Mouse (Mus musculus): Measurements from ENCODE around the gene 4930455H04Rik. TPM values are rescaled to one million over a fixed set of nuclear protein-coding genes. Genes with fewer than 3 reads are reported as not detected.
A peak's percentile ranks its signal among the peaks of the same experiment; 100 is the strongest.

4930455H04Rik gene
- under 1 TPM in 1 of 2 experiments, not detected in 1; 0.32 TPM for total RNA-seq (2021)

DNA sequence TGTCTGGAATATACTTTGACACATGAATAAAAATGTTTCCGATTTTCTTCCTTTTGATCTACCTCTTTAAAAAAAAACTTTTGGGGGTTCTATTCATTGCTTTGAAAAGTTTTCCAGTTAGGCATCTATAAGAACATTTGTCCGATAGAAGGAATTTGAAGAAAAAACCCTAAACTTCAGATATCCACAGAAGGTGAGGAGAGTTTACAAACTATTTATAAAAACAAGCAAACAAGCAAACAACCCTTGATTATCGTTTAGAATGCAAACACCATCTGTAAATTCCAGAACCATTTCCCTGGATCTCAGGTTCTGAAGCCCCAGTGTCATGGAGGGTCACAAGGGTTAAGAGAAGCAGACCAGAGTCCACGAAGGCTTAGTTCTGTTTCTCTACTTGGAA lies at the start of gene 4930455H04Rik:
4930455H04Rik (plus strand) TSS at position 301 of the 400 bp plus-strand sequence.
- DNase-seq: no peak

DNA sequence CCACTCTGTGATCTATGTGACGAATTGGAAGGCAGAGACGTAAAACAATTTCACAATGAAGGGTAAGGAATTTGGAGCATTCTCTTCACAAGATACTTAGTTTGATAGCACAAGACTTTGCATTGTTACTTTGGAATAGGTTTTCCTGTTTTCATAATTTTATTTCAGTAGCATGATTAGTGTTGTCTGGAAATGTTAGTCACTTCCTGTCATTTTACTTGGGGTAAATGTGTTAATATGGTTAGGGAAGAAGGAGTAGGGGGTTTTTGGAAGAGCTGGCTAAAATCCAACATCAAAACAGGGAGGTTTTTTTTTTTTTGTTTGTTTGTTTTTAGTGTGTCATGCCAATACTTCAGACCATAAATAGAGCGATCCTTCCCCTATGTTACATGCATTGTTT lies 46.5 kb upstream of the 4930455H04Rik start:
- DNase-seq: no peak

DNA sequence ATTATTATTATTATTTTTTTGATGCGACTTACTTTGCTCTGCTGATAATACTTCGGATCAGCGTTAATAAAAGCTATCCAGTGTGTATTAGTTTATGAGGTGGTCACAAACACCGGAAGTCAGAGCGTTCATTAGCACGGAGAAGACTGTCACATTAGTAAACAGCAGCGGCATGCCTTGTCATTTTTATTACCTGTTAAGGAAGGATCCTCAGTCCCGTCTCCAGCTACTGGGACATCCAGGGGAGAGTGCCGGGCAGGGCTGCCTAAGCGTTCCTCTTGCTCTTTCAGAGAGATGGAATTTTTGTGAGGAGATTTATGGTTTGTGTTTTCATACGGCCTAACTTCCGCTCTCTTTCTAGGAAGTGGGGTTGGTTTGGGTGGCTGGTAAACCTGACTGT lies 45.0 kb upstream of the 4930455H04Rik start:
- no peak for DNase-seq

DNA sequence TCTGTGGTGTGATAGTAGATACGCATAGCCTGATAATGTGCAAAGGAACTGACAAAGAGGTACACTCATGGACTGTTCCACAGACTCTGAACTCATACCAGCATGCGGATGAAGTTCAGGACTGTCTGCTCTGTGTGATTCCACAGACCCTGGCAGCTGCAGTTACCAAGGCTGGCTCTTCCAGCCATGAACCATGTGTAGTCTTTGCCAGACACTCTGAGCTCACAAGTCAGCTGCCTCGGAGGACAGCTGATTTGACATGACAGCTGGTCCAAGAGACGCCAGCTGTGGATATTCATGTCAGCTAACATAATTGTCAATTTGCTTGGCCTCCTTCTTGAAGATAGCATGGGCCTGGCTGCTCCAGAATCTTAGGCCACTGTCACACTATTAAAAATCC lies 39.1 kb upstream of the 4930455H04Rik start:
- DNase-seq: peak; percentile 45

DNA sequence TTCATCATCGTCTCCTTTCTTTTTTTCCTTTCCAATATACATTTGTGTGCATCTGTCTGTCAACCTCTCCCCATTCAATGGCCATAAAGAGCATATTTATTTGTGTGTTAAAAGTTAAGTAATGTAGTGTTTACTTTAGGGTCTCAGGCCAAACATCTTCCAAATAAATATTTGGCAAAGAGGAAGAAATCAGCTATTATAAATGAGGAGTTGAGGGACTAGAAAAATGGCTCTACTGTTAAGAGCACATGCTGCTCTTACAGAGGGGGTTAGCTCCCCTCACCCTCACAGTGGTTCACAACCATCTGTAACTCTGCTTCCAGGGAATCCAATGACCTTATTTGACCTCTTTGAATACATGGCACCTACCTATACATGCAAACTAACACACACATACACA lies 34.9 kb upstream of the 4930455H04Rik start:
- DNase-seq: no peak

DNA sequence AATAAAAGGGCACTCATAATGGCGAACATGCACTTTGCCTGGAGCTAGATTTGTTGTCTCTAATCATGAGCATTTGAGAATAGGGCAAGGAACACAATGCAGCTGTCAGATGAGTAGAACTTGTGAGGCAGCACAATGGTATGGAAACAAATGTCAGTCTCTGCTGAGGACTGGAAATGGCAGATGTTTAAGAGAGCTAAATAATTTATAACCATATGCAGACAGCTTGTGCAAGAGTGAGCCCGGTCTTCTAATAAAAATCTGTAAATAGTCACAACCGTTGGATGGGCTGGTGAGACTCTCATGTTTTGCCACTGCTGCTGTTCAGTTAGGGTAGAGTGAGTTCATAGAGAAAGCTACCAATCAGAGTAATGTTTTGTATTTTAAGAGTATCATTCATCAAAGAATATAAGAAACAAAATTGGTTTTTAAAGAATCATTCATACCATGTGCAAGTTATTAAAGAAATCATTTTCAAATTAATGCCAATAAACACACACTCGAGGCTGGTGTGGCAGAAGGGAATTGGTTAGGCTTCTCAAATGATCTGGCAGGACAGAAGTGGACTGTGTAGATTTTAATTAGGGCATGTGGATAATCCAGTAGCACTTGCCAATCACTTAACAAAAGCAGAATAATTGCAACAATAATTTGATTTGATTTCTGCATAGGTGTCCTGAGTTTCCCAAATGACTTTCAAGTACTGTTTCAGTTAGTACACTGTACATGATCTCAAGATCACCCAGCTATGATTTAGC lies 31.0 kb upstream of the 4930455H04Rik start:
- no peak for DNase-seq

DNA sequence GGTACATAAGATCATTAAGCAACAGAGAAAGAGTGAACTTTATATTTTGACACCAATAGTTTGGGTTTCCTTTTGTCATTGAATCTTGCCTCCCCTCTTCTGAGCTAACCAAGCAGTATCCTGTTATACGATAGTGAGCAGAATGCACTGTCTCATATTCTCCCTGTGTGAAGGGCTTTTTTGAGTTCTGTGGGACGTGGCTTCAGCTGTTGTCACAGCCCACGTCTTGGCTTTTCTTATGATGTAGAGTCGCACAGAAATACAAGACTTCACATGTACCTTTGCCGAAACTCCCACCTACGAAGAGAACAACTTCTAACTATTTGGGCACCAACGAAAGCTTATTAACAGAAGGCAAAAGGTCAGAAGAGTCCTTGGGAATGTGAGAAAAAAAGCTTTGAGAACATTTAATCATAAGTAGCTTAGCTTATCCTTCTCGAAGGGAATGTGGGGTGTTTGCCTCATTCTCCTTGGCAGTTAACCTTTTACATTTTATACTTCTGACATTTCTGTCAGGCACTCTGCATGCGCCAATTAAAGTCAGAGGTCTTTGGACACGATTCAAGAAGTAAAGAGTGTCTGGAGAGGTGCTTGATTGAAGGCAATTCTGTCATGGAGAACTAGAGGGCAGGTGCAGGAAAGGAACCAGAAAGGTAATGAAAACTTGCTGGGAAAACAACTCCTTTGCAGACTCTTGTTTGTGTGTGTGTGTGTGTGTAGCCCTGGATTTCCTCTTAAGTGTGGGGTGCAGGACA lies 27.1 kb upstream of the 4930455H04Rik start:
- no peak for DNase-seq

DNA sequence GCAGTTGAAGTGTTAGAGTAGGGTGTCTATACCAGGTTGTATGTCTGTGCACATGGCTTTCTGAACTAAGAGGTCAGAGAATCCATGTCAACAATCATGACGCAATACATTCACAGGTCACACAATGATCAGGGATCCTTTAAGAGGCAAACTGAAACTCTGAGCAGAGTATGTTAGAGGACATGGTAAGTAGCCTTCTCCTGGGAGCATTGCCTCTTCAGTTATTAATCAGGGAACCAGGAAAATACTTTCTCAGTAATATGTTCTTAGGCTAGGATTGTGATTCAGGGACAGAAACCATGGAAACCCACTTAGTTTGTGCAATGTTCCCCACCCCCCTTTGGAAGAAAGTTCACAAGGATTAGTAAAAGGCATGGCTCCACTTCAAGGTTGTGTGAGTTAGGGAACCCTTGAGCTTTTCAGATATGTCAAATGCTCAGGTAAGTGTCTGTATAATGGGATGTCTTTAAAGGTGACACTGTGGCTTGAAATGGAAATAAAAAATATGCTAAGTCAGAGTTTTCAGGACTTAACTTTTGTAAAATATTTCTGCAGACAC lies 26.4 kb upstream of the 4930455H04Rik start:
- no peak for DNase-seq

DNA sequence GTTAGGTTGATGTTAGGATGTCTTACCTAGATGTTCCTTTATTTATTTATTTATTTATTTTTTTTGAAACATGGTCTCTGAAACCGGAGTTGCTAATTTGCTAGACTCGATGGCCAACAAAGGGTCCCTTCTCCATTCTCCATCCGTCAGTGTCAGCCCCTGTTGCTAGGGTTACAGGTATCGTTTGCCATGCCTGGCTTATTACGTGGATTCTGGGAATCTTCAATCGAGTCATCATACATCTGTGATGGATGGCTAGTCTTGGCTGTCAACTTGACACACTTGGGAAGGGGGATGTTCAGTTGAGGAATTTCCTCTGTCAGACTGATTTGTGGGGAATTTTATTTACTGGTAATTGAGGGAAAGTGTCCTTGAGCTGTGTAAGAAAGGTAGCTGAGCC lies 25.3 kb upstream of the 4930455H04Rik start:
- DNase-seq: no peak

DNA sequence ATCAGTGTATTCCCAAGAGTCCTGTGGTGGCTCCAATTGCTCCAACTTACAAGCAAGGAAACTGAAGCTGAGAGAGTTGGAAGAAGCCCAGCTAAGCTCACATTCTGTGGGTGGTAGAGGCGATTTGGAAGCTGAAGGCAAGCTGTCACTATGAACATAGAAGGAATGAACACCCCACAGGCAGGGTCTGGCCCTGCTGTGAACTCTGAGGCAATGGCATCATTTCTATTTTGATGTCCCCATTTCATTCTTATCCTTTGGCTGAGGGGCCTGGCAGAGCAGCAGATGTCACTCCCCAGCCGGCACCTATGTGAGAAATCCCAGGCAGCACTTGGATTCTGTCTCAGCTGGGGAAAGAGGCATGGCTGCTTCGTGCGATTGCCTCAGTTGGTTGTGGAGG lies 24.6 kb upstream of the 4930455H04Rik start:
- DNase-seq: peak; percentile 65

DNA sequence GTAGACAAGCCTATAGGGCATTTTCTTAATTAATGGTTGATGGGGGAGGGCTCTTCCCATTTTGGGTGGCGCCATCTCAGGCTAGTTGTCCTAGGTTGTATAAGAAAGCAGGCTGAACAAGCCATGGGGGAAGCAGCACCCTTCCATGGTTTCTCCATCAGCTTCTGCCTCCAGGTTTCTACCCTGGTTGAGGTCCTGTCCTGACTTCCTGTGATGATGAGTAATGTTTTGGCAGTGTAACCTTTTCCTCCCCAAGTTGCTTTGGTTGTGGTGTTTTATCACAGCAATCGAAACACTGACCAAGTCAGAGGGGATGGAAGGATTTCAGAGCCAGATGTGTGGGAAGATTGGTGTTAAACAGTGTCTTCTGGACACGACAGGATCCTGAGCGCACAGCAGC lies 21.6 kb upstream of the 4930455H04Rik start:
- DNase-seq: no peak

DNA sequence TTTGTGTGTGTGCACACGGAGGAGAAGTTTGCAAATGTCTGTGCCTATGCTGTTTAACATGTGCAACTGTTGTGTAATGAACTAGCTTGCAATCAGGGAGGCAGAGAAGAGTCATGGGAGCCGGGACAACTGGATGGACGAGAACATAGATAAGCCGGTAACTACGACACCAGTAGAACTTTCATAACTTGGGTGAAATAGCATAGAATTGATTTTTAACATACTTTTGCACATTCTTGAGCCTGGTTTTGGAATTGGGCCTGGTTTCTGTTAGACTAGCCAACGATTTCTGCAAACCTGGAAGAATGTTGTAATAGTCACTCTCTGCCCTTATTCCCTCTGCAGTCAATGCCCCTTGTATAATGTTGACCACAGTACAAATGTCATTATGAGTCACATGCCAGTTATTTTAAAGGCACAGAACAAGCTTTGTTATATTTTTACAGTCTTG lies 17.4 kb upstream of the 4930455H04Rik start:
- no peak for DNase-seq

DNA sequence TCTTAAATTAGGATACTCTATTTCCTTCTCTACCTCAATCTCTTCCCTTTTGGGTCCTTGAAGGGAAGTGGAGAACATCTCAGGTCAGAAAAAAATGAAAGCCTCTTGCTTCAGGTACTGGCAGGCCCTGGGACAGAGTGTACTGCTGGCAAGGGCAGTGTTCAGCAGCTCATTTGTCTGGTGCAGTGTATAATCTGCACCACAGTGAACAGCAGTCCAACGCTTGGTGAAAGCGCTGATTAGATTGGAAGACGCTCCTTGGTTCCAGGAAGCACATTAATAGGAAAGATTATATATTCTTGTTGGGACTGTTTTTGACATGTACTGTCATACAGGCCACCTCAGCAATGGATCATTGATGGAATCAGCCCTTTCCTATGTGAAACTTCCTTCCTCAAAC lies 16.6 kb upstream of the 4930455H04Rik start:
- no peak for DNase-seq

DNA sequence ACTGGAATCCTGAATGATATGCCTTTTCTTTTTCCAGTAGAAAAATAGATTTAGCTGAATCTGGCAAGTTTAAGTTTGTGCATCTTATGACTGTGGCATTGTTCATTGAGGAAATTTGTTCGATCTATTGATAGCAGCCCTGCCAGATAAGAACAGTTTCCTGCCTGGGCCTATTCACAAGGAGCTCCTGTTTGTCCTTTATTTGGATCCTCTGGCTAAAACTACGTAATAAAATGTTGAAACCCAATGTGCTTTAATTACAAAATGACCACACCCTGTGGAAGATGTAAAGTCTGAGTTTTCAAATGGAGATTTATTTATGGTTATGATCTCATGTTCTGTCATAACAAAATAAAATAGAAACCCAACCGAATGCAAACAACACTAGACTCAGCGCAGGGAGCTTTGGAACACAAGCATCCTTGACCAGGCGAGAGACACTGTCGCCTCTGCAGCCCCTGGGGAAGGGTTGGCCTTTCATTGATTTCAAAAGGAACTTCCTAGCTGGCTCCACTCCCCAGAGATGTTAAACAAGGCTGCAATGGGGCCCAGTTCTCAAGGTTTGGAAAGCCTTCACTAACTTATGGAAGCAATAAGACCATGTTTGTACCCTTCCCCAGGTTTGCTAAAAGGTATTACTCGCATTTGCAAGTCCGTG lies 15.7 kb upstream of the 4930455H04Rik start:
- DNase-seq: no peak

DNA sequence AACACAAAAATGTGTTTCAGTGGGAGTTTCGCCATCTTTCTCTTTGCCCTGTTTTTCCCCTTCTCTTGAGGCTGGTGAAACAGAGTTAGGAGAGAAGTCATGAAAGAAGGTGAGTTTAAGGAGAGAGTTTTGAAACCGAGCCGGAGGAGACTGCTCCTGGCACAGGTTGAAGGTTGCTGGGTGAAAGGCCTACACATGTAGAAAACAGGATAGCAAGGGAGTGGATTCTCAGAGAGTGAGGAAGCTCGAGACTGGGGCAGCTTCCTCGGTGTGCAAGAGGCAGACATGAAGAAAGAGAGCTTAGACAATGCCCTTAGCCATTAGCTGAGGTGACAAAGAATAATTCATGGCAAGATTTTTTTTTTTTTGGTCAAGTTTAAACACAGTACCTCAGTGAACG lies 14.7 kb upstream of the 4930455H04Rik start:
- no peak for DNase-seq

DNA sequence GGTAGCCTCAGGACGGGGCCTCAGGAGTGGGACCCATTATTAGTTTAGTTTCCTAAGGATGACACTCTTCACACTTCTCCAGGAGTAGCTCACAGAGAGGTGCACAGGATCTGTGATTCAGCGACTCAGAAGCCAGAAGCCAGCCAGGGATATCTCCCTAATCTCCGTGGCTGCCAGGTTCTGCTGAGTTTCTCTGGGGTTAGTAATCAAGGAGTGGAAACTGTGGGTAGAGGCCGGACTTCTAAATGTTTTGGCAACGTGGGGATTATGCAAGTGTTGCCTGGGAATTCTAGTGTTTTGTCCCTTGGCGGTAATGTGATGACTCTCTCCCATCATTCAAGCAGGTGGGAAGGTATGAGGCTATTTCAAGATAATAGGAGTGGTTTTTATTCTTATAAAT lies 13.0 kb upstream of the 4930455H04Rik start:
- DNase-seq: peak; percentile 37

DNA sequence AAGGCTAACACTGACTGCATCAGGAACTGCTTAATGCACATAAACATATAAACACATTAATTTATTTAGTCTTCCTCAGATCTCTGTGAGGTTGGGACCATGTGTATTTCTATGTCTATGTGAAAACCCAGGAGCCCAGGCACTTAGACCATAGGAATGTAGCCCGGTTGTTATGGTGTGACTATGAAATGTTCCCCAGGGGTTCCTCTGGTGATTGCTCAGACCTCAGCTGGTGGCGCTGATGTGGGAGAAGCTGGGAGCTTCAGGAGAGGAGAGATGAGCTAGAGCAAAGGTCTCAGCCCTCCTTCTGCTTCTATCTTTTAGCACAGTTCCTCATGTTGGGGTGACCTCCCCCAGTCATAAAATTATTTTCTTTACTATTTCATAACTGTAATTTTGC lies 7.7 kb upstream of the 4930455H04Rik start:
- no peak for DNase-seq

DNA sequence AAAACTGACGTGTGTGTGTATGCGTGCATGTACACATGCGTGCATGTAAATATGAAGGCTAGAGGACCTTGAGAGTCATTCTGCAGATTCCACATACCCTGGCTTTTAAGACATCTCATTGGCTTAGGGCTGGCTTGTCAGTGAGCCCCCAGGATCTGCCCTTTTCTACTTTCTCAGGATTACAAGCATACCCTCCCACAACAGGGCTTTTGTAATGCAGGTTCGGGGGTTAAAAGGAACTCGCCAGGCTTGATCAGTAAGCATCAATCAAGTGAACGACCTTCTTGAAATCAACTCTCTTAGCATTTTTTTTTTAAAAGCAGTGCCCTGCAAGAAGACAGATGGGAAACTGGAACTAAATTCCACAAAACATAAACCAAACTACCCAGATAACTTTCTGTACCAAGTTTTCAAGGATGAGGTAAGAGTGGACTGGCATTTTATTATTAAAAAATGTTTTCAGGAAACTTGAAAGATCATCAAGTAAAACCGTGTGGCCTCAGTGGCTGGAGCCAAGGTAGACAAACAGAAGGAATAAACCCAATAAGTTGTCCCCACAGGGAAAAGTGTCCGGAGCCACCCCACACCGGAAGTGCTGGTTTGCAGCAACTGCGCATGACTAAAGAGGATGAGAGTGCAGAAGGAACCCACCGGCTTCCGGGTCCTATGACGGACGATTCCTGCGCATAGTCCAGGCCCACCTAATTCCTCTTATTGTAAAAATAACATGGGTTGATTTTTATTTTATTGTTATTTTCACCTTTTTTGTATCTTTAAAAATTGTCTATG lies 6.5 kb upstream of the 4930455H04Rik start:
- DNase-seq: no peak

DNA sequence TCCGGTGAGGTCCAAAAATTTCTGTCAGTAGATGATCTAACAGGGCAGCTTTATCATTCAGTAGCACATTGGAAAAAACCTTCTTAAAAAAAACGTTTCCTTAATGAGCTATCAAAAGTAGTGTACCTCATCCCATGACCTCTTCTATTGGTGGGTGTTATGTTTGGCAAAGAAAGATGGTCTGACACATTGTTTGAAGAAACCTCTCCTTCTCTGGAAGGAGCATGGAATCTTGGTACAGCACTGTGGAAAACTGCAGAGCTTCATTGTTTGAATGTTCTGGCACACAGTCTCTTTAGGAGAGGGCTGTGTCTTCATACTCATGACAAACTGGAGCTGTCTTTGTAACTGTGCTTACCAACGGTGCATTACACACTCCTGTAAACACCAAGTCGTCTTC lies 4.9 kb upstream of the 4930455H04Rik start:
- no peak for DNase-seq

DNA sequence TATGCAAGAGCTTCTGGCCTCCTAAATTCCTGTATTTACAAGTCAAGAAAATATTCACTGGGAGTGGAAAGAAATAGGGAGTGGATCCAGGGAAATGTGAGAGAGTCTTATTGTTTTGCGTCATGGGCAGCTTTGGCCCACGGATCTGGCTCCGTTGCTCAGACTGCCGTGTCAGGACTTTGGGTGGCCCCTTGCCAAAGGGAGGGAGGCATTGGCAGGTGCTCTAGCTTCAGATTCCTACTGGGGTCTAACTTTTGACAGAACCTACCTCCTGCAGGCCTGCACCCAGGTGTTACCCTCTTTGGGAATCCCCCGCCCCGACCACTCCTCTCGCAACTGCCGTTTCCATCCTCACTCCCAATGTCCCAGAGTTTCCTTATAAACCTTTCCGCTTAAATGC lies 3.6 kb upstream of the 4930455H04Rik start:
- DNase-seq: peak; percentile 81

DNA sequence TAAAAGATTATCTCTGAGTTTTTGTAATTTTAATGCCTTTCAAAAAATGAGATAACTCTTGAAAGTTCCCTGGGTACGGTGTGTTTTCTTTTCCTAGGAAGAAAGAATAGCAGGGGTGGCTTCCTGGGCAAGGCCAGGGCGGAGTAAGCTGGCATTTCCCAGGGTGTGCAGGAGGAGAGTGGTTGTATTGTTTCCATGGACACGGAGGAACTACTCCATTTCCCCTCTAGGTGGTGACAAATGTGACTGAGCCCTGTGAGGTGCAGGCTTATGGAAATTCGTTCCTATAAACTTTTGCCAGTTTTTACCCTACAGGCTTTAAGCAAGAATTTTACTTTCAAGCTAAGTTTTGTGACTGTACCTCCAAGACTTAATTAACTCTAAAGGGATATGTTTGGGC lies 1.8 kb upstream of the 4930455H04Rik start:
- peak; percentile 76 for DNase-seq

DNA sequence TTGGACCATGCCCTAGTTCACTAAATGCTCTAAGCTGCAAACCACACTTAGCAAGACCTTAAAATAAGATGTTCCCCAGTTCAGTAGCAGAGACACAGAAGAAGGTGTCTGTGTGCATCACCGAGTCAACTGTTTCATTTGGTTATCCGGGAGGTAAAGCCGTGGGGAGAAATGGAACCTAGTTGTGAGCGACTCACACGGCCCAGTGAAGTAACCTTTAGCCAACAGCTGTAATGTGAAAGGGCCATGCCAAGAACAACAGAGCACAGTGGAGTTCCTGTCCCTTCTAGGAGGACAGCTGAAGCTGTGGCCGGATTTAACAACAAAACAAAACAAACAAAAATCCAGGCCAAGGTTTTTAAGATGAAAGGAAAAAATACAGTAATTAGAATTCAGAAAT lies 1.3 kb upstream of the 4930455H04Rik start:
- DNase-seq: peak; percentile 50
